Mouse (Mus musculus) embryonic stem cell, embryonic (primary cell): ENCODE data around the gene Cables2.

Experiments
- CTCF ChIA-PET, 4 experiments: fragments of 300-600 bp in 2 of 4; fragments of 350-600 bp in 2 of 4; sonication (Branson Sonifier 250); formaldehyde crosslinking; loops; one replicate each; lab custom pipeline; 2022; ENCODE audit warnings: inconsistent platforms in 2 of 4; lab: Charles Lee
- POLR2A ChIA-PET, 4 experiments: fragments of 300-600 bp in 2 of 4; fragments of 350-600 bp in 2 of 4; sonication (Branson Sonifier 250); formaldehyde crosslinking; loops; one replicate each; lab custom pipeline; 2022; ENCODE audit warnings: antibody characterized with exemption in 4 of 4, inconsistent platforms in 1 of 4; lab: Charles Lee

Cables2 gene

GRCm38 (mm10) chr2:180273394-180274244 is at the start of gene Cables2:
Gene Cables2 (minus strand): TSS chr2:180273496.
- CTCF ChIA-PET = interaction anchor here (0.6 to 2.3 kb wide), 14 partner anchors 12 to 722 kb away, joined by 3 to 9 read pairs (median 4); no protein-coding TSS in a partner anchor
- POLR2A ChIA-PET = interaction anchor here (0.6 to 10.3 kb wide), 17 partner anchors 12 to 382 kb away, joined by 3 to 268 read pairs (median 3); partner anchors contain the start of genes Rps21 (in 3 of the 4), Lsm14b (in 1 of the 4), Rbbp8nl (in 1 of the 4) and Slco4a1 (in 1 of the 4)

DNA sequence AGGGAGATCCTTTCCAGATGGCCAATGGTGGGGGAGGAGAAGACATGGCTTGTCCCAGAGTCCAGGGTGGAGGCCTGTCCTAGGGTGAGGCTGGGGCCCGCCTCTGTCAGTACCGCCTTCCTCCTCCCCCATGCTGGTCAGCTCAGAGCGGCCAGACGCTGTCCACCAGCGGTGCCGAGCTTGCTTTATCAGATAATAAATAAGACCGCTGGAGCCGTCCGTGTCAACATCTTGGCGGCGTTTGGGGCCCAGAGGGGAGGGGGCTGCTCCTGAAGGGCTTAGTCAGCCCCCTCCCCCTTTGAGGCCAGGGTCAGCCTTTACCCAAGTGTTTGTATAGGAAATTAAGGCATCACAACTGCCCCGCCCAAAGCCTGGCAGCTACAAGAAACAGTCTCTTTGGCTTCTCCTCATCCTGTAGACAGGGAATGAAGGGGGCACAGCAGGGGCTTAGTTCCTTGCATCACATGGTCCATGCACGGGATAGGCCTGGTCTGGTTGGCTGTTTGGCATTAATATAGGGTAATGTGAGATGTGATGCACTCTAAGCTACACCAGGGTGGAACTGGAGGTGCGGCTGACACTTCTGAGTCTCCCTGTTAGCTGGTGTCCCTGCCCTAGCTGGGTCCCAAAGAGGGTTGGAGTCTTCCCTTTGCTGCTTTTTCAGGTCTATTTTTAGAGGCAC is 49.5 kb upstream of the Cables2 start:
- ChIA-PET CTCF (interaction anchor here (0.5 to 1.6 kb wide), 8 partner anchors 18 to 320 kb away, joined by 3 to 8 read pairs (median 3); partner anchors contain the start of gene Cables2 (in 1 of the 4)), POLR2A (interaction anchor here in 1 of 4 experiments (0.6 to 1.4 kb wide), 6 partner anchors 9 to 66 kb away, joined by 3 to 5 read pairs (median 4); partner anchors contain the start of genes Gata5 and Rps21)

GRCm38 (mm10) chr2:180320216-180320615 is 46.9 kb upstream of the Cables2 start:
- ChIA-PET CTCF (interaction anchor here in 2 of 4 experiments (0.6 to 1.4 kb wide), 6 partner anchors 10 to 269 kb away, joined by 3 to 7 read pairs (median 4); no protein-coding TSS in a partner anchor), POLR2A (interaction anchor here in 2 of 4 experiments (1.0 to 1.8 kb wide), 4 partner anchors 44 to 137 kb away, joined by 3 to 7 read pairs (median 4); no protein-coding TSS in a partner anchor)

DNA sequence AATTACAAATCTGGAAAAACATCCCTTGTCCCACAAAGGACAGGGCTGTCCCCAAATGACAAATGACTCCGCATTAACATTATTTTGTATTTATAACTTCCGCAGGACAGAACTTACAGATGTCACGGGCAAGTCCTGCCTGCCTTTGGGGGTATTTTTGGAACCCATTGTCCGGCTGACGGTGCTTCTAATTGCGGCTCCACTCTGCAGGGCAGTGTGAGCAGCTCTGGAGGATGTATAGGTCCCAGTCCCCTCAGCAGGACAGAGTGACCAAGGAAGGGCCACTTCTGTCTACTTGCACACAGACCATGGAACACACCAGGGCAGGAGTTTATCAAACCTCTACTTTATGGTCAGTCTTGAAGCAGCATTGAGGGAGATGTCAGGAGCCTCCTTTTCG is 44.3 kb upstream of the Cables2 start:
- ChIA-PET POLR2A (interaction anchor here in 2 of 4 experiments (1.2 to 1.3 kb wide), 2 partner anchors 18 to 24 kb away, joined by 3 read pairs; no protein-coding TSS in a partner anchor), CTCF (no interaction called here)

DNA sequence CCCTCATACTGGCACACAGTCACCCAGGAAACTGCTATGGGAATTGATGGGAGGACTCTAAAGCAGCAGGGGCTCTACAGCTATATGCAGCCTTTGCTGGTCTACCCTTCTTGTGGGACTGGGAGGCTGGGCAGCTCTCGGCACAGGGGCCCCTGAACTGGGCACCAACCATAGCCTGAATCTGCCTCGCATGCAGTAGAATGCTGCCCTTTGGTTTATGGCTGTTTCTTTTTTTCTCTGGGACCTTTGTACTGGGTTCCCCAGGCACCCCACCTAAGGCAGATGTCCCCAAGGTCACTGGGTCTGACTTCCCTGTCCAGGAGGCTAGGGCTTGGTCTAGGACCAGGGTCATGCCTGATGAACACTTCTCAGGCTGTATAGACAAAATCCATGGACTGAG is 41.0 kb upstream of the Cables2 start:
- ChIA-PET POLR2A (interaction anchor here in 2 of 4 experiments (1.2 to 6.0 kb wide), 3 partner anchors 20 to 39 kb away, joined by 3 to 14 read pairs (median 10); partner anchors contain the start of gene Gata5 (in 1 of the 2)), CTCF (interaction anchor here in 2 of 4 experiments (0.9 to 1.4 kb wide), 4 partner anchors 32 to 264 kb away, joined by 3 read pairs; no protein-coding TSS in a partner anchor)

GRCm38 (mm10) chr2:180311147-180311546 is 37.9 kb upstream of the Cables2 start:
- CTCF ChIA-PET = no interaction called here
- POLR2A ChIA-PET = interaction anchor here in 2 of 4 experiments (0.8 to 6.0 kb wide), 3 partner anchors 18 to 35 kb away, joined by 3 to 14 read pairs (median 4); no protein-coding TSS in a partner anchor

DNA sequence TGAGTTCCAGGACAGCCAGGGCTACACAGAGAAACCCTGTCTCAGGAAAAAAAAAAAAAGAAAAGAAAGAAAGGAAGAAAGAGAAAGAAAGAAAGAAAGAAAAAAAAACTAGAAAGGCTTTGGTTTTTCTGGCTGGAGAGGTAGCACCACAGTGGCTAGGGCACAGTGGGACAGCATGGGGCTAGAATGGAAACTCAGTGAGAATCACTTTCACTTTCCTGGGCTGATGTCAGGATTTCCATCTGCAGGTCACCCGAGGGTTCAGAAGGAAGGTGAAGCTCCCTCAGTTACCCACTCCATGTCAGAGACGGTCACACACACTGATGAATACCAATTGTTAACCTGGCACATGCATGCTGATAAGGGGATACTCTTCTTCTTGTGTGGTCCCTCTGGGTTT is 34.4 kb upstream of the Cables2 start:
- POLR2A ChIA-PET = no interaction called here
- CTCF ChIA-PET = no interaction called here

DNA sequence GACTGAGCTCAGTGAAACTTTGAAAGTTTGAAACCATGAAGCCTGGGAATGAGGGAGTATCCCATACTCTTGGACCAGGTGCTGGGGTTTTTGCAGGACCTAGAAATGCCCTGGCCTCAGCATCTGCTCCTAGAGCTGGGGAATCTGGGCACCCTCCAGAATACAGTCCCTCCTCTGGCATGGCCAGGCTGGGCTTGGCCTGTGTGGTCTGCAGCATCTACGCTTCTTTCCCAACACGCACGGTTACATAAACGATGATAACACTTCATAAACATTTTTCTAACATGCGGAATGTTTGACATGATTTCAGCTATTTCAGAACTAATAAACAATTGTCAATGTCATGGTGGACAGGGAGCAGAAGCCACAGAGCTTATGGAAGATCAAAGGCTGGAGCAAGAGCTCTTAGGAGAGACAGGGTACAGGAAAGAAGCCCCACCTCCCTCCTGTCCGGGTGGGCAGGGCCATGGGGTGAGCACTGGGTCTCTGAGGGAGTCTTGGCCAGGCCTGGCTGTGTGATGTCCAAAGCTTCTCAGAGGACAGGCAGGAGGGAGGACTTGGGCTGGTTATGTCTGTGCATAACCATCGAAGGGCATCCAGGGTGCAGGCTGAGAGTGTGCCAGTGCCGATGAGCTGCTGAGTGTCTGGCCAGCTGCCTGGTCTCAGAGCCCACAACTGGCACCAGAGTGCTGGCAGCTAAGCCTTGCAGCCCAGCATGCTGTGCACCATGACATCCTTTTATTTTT is 33.3 kb upstream of the Cables2 start:
- CTCF ChIA-PET = interaction anchor here in 1 of 4 experiments (2.9 kb wide), 1 partner anchor 31 kb away, joined by 14 read pairs; no protein-coding TSS in a partner anchor
- POLR2A ChIA-PET = interaction anchor here in 1 of 4 experiments (0.9 kb wide), 1 partner anchor 13 kb away, joined by 3 read pairs; no protein-coding TSS in a partner anchor

DNA sequence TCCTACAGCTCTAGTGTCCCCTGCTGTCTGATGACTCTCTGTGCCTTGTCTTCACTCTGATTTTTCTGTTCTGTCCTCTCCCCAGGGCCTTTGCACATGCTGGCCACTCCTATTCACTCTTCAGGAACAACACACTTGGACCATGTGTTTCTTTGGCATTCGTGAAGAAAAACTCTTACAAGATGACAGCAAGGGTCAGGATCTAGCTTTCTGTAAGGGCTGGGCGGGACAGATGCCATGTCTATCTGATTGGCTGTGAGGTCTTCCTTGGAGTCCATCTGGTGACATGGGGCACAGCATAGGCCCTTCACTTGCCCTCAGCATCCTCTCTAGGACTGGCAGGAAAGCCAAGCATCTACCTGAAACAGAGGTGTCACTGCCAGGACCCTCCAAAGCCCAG is 32.7 kb upstream of the Cables2 start:
- CTCF ChIA-PET = interaction anchor here in 2 of 4 experiments (2.9 to 3.5 kb wide), 2 partner anchors 30 kb away, joined by 10 to 14 read pairs; no protein-coding TSS in a partner anchor
- POLR2A ChIA-PET = interaction anchor here in 1 of 4 experiments (0.9 kb wide), 1 partner anchor 12 kb away, joined by 3 read pairs; no protein-coding TSS in a partner anchor

- ChIA-PET CTCF (interaction anchor here in 3 of 4 experiments (1.1 to 3.5 kb wide), 4 partner anchors 30 to 167 kb away, joined by 3 to 14 read pairs (median 8); no protein-coding TSS in a partner anchor), POLR2A (interaction anchor here in 2 of 4 experiments (0.9 to 1.5 kb wide), 3 partner anchors 12 to 138 kb away, joined by 3 to 4 read pairs (median 3); no protein-coding TSS in a partner anchor)
Measured at GRCm38 (mm10) chr2:180305490-180305889, 32.2 kb upstream of the Cables2 start.

DNA sequence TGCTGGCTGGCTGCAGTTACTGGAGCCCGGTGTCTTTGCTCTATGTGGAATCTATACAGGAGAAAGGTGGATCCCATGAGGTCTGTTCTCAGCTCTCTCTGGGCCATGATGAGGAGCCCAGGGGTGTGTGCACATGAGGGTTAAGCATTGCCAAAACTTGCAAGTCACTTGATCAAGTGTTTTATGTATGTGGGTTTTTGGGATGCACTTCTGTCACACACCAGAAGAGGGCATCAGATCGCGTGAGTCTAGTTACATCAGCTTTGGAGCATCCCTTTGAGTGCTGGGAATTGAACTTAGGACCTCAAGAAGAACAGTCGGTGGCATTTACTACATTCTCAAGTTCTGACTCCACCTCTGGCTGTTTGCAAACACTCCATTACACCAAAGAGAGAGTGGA is 31.3 kb upstream of the Cables2 start:
- ChIA-PET POLR2A (interaction anchor here in 2 of 4 experiments (1.0 to 1.5 kb wide), 6 partner anchors 11 to 398 kb away, joined by 3 to 6 read pairs (median 4); no protein-coding TSS in a partner anchor), CTCF (interaction anchor here in 3 of 4 experiments (0.5 to 3.5 kb wide), 9 partner anchors 29 to 1149 kb away, joined by 3 to 14 read pairs (median 4); no protein-coding TSS in a partner anchor)

- ChIA-PET POLR2A (interaction anchor here in 2 of 4 experiments (0.6 to 1.1 kb wide), 2 partner anchors 28 to 68 kb away, joined by 3 to 5 read pairs; no protein-coding TSS in a partner anchor), CTCF (interaction anchor here in 2 of 4 experiments (1.1 to 3.5 kb wide), 4 partner anchors 28 to 169 kb away, joined by 3 to 10 read pairs (median 6); no protein-coding TSS in a partner anchor)
Measured at GRCm38 (mm10) chr2:180303468-180303867, 30.2 kb upstream of the Cables2 start.

DNA sequence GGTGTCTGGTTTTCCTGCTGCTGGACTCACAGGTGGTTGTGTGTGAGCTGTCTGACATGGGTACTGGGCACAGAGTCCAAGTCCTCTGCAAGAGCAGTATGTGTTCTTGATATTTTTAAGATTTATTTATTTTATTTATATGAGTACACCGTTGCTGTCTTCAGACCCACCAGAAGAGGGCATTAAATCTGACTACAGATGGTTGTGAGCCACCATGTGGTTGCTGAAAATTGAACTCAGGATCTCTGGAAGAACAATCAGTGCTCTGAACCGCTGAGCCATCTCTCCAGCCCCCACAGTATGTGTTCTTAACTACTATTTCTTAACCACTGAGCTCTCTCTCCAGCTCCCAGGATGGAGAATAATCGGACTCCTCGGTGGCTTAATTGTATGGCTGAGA is 28.9 kb upstream of the Cables2 start:
- CTCF ChIA-PET = interaction anchor here in 2 of 4 experiments (0.5 to 3.2 kb wide), 4 partner anchors 11 to 51 kb away, joined by 3 to 12 read pairs (median 4); no protein-coding TSS in a partner anchor
- POLR2A ChIA-PET = interaction anchor here in 2 of 4 experiments (1.4 to 1.6 kb wide), 2 partner anchors 26 kb away, joined by 4 read pairs; no protein-coding TSS in a partner anchor

DNA sequence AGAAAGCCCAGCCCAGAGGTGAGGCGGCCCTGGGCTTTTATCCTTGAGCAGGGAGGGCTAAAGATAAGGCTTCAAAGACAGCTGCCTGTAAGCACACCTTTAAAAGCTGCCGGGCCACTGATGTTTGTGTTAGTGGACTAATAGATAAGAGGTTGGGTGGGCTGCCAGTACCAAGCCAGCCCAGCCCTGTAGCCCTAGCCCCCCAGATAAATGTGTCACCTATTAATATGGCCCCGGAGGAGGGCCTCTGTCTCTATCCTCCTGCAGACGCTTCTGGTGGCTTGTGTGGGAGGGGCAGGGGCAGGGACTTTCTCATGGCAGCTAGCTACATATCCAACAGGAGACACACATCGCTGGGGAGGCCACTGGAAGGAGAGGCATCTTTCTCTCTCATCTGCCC is 27.5 kb upstream of the Cables2 start:
- ChIA-PET POLR2A (interaction anchor here in 3 of 4 experiments (0.5 to 1.6 kb wide), 9 partner anchors 9 to 181 kb away, joined by 3 to 6 read pairs (median 4); no protein-coding TSS in a partner anchor), CTCF (interaction anchor here in 2 of 4 experiments (1.3 to 3.2 kb wide), 2 partner anchors 25 kb away, joined by 3 to 12 read pairs; no protein-coding TSS in a partner anchor)

DNA sequence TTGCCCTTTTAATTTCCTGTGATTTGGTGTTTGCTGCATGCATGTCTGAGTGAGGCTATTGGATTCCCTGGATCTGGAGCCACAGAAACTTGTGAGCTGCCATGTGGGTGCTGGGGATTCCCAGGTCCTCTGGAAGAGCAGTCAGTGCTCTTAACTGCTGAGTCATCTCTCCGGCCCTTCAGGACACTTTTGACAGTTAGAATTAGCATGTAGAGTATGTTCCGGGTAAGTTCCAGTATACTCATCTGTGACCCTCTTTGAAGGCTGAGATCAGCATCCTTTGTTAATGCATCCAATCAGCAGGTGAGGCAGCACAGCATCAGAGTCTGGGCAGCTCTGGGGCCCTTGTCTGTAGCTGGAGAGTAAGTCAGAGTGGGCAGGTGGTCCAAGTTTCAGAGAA is 27.0 kb upstream of the Cables2 start:
- ChIA-PET CTCF (interaction anchor here in 2 of 4 experiments (1.3 to 3.2 kb wide), 2 partner anchors 24 kb away, joined by 3 to 12 read pairs; no protein-coding TSS in a partner anchor), POLR2A (interaction anchor here in 3 of 4 experiments (0.5 to 1.3 kb wide), 6 partner anchors 23 to 180 kb away, joined by 3 to 6 read pairs (median 4); no protein-coding TSS in a partner anchor)

DNA sequence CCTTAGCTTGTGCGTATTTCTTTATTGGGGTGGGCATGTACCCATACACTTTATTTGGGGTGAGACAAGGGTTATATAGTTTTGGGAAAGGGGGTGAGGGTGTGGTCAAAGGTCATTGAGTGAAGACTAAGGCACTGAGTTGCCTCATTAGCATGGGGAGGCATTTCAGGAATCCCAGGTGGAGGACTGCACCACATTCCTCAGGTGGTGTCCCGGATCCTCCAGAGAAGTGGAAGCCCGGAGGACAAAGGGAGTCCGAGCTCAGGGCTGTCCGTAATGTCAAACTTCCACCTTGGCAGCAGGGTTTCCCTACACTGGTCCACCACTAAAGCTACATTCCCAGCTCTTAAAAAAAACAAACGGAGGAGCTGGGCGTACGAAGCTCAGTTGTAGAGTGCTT is 19.6 kb upstream of the Cables2 start:
- ChIA-PET CTCF (interaction anchor here in 3 of 4 experiments (0.7 to 1.0 kb wide), 4 partner anchors 12 to 39 kb away, joined by 3 to 9 read pairs (median 6); no protein-coding TSS in a partner anchor), POLR2A (interaction anchor here in 3 of 4 experiments (0.8 to 2.8 kb wide), 16 partner anchors 10 to 193 kb away, joined by 3 to 22 read pairs (median 4); partner anchors contain the start of genes Rps21 (in 1 of the 3) and Slco4a1 (in 1 of the 3))
